Mouse (Mus musculus) embryonic fibroblast, embryonic 13.5 days (primary cell): ENCODE measurements around the gene Grik2.

Experiments used
- CTCF ChIP-seq: IDR thresholded peaks from 2 replicates; pipeline ENCODE4 v1.5.1; 2011; ENCODE audit warnings: mild to moderate bottlenecking, control low read depth, low read length, moderate library complexity, borderline replicate concordance; ENCODE audit not compliant: insufficient read depth
- POLR2A ChIP-seq: IDR thresholded peaks from 2 replicates; pipeline ENCODE4 v1.6.1; 2011; ENCODE audit warnings: low read depth, mild to moderate bottlenecking, control low read depth, low read length, moderate library complexity

DNA sequence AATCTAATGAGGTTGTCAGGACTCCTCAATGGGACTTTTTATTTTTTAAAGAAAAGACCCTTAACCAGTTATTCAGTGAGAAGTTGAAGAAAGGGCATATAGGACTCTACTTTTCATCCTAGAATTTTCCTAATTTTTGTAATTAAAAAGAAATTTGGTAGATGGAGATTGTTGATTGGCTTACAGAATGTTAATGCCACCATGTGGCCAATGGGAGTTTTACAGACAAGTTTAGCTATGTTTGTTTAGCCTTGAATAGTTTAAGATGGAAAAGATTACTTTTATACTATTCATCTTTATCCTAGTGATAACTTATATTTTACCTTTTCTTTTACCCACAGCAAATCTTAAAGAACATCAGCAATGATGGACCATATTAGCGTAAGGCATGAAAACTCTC lies 268.8 kb downstream of the Grik2 start:
- TF ChIP-seq CTCF, result no peak
- TF ChIP-seq POLR2A, result no peak
